Mouse (Mus musculus): ENCODE data around the gene Grk6.

GRCm38 (mm10) chr13:55483071-55483470 lies 38.2 kb downstream of the Grk6 start:
- TF ChIP-seq CTCF (IDR thresholded peaks at IDR 0.05; ENCODE audit: low read depth) (no peak), EP300 (IDR thresholded peaks at IDR 0.05; ENCODE audit: low read depth) (no peak)

All from liver, embryonic 14.5 days (tissue).